Mouse (Mus musculus): ENCODE data around the gene Cop1. TPM values are rescaled to one million over a fixed set of nuclear protein-coding genes. Genes with fewer than 3 reads are reported as not detected.
"Not testable (repeated sequence)": the region's sequence is repeated elsewhere in the genome, so short reads cannot be mapped to it uniquely, and the experiment has no call there.

Cop1 gene
- 67.9 and 74.4 TPM in 2 replicates for polyA plus RNA-seq (2014; fragmentation: Nextera tagmentation; extraction: Ambion mirVana)

DNA sequence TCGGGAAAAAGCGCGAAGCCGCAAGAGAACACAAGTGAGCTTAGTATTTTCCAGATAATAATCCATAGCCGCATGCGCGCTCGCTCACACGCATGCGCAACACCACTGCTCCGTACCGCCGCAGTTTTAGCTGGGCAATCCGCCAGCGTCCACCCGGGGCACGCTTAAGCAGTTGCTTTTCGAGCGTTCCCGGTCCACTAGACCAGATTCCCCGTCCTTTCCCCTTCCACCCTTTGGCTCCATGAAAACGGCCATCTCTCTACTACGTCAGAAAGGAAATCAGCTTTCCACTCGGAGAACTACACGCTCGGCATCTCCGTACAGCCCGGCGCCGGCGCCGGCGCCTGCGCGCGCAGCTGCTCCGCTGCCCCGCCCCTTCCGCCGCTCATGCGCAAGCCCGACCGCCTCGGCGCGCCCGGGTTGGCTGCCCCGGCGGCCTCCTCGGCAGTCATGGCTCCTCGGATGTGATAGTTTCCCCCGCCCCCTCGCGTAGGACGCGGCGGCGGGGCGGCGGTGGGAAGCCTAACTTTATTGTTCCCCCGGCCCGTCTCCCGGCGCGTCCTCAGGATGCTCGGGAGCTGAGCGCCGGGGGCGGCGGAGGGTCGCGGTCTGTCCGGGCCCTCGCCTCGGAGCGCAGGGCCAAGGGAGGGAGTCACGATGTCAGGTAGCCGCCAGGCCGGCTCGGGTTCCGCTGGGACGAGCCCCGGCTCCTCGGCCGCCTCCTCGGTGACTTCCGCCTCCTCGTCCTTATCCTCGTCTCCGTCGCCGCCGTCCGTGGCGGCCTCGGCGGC is at the start of gene Cop1:
TSS of gene Cop1 (plus strand) at position 540 of the 791 bp plus-strand sequence.
- Histone ChIP-seq H3K4me1 (replicated peaks; ENCODE audit: control insufficient read depth, insufficient read depth, low read length) (peaks cover 24% of the 10 kb centered on the region), H3K9ac (peak within 1 kb of the TSS; percentile 74), H3K4me3 (replicated peaks; ENCODE audit: low read length) (peak within 1 kb of the TSS; percentile 56), H3K4me2 (replicated peaks) (peak within 1 kb of the TSS; percentile 76), H3K27ac (peak within 1 kb of the TSS; percentile 95)
- peak; percentile 97 for ATAC-seq (ENCODE audit: low FRiP score)
- H3K27me3 ChIP-seq (ENCODE audit: control insufficient read depth, insufficient read depth, low read length); H3K9me3 ChIP-seq (ENCODE audit: control insufficient read depth, low read length); H3K36me3 ChIP-seq (replicated peaks; ENCODE audit: control insufficient read depth, insufficient read depth): not testable (repeated sequence)
- DNase-seq (ENCODE audit: low spot score): peak; percentile 94
- under 1% methylated on average over 78 of the region's 97 CpGs for WGBS

DNA sequence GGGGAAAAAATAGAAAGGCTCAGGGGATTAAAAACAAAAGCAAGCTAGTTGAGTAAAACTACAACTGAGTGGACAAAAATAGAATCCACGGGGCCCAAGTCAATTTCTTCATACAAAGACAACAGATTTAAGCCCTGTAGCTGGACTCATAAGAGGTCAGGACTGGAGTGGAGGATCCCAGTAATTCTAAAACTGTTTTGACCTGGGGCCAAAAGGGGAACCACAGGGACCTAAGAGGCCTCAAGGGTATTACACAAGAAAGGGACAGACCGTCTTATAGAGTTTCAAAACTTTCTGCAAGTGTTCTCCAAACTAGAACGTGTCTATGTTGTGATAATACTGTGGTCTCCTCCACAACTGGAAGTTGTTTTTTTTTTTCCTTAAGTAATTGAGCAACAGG is 45.4 kb upstream of the Cop1 start:
- no peak for DNase-seq (ENCODE audit: low spot score)
- no peaks in the 10 kb centered on the region for H3K4me1 ChIP-seq (replicated peaks; ENCODE audit: control insufficient read depth, insufficient read depth, low read length)
- H3K9me3 ChIP-seq (ENCODE audit: control insufficient read depth, low read length): no peaks in the 10 kb centered on the region
- H3K27me3 ChIP-seq (ENCODE audit: control insufficient read depth, insufficient read depth, low read length): no peaks in the 10 kb centered on the region
- ATAC-seq (ENCODE audit: low FRiP score): no peak
- H3K9ac ChIP-seq: no peak overlapping the region
- H3K4me2 ChIP-seq (replicated peaks): no peak overlapping the region
- H3K27ac ChIP-seq: no peak overlapping the region
- WGBS: 70% methylated on average over 3 of the region's 3 CpGs
- no peak overlapping the region for H3K4me3 ChIP-seq (replicated peaks; ENCODE audit: low read length)
- H3K36me3 ChIP-seq (replicated peaks; ENCODE audit: control insufficient read depth, insufficient read depth): no peaks in the 10 kb centered on the region

DNA sequence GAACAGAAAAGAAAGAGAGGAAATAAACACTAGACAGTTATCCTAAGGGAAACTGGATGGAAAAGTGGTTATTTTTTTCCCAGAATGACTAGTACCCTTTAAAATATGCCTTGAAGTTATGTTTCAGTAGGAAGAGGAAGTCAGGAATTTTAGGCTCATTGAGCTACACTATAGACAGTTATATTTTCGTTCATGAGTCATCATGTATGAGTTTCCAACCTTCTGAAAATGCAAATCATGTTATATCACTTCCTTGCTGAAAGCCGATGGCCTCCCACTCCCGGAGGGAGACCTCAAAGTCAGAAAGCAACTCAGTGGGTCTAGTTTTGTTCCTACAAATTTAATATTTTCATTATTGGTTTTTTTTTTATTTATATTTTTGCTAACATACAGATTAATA is 33.5 kb upstream of the Cop1 start:
- Histone ChIP-seq H3K4me1 (replicated peaks; ENCODE audit: control insufficient read depth, insufficient read depth, low read length) (no peaks in the 10 kb centered on the region), H3K27me3 (ENCODE audit: control insufficient read depth, insufficient read depth, low read length) (no peaks in the 10 kb centered on the region), H3K9me3 (ENCODE audit: control insufficient read depth, low read length) (no peaks in the 10 kb centered on the region), H3K36me3 (replicated peaks; ENCODE audit: control insufficient read depth, insufficient read depth) (no peaks in the 10 kb centered on the region), H3K4me2 (replicated peaks) (no peak overlapping the region), H3K9ac (no peak overlapping the region), H3K27ac (no peak overlapping the region), H3K4me3 (replicated peaks; ENCODE audit: low read length) (no peak overlapping the region)
- DNase-seq (ENCODE audit: low spot score) (no peak), ATAC-seq (ENCODE audit: low FRiP score) (no peak)
- WGBS: 80% methylated on average over 3 of the region's 3 CpGs

DNA sequence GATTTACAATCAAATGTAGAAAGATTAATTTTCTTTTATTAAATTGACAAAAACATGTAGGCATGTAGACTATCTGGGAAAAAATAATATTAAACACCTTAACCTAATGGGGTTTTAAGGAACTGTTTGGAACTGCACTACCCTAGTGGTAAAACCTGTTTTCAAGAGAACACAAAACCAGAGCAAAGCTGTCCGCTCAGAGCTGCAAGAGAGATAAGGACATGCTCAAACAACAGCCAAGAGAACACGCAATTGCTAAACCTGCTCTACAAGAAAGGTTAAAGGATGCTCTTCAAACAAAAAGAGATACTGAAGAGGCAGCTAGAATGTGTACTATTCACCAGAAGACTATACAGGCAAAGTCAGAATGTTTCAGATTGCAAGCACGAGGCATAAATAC is 32.5 kb upstream of the Cop1 start:
- no peaks in the 10 kb centered on the region for H3K27me3 ChIP-seq (ENCODE audit: control insufficient read depth, insufficient read depth, low read length)
- H3K4me1 ChIP-seq (replicated peaks; ENCODE audit: control insufficient read depth, insufficient read depth, low read length): no peaks in the 10 kb centered on the region
- no peak overlapping the region for H3K4me3 ChIP-seq (replicated peaks; ENCODE audit: low read length)
- H3K9ac ChIP-seq: no peak overlapping the region
- H3K27ac ChIP-seq: no peak overlapping the region
- DNase-seq (ENCODE audit: low spot score) (no peak), ATAC-seq (ENCODE audit: low FRiP score) (no peak)
- no peak overlapping the region for H3K4me2 ChIP-seq (replicated peaks)
- 90% methylated on average over 3 of the region's 3 CpGs for WGBS
- H3K36me3 ChIP-seq (replicated peaks; ENCODE audit: control insufficient read depth, insufficient read depth): no peaks in the 10 kb centered on the region
- H3K9me3 ChIP-seq (ENCODE audit: control insufficient read depth, low read length): no peaks in the 10 kb centered on the region

DNA sequence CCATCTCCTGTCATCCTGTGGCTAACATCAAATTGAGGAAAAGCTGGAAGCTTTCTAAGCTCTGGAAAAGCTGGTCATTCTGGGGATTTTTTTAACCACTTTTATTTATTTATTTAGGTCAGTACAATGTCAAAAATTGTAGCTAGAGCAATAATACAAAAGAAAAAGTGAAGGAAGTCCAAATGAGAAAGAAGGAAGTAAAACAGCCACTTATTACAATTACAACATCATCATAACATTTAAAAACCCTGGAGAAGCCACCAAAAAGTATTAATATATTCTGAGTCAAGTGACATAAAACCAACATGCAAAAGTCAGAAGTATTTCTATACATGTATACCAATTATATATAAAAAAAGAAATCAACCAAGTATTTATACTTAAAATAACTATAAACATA is 30.9 kb upstream of the Cop1 start:
- ATAC-seq (ENCODE audit: low FRiP score): no peak
- Histone ChIP-seq H3K4me3 (replicated peaks; ENCODE audit: low read length) (no peak overlapping the region), H3K36me3 (replicated peaks; ENCODE audit: control insufficient read depth, insufficient read depth) (no peaks in the 10 kb centered on the region), H3K27me3 (ENCODE audit: control insufficient read depth, insufficient read depth, low read length) (no peaks in the 10 kb centered on the region), H3K9ac (no peak overlapping the region), H3K4me1 (replicated peaks; ENCODE audit: control insufficient read depth, insufficient read depth, low read length) (no peaks in the 10 kb centered on the region), H3K9me3 (ENCODE audit: control insufficient read depth, low read length) (no peaks in the 10 kb centered on the region), H3K4me2 (replicated peaks) (no peak overlapping the region), H3K27ac (no peak overlapping the region)
- no peak for DNase-seq (ENCODE audit: low spot score)

DNA sequence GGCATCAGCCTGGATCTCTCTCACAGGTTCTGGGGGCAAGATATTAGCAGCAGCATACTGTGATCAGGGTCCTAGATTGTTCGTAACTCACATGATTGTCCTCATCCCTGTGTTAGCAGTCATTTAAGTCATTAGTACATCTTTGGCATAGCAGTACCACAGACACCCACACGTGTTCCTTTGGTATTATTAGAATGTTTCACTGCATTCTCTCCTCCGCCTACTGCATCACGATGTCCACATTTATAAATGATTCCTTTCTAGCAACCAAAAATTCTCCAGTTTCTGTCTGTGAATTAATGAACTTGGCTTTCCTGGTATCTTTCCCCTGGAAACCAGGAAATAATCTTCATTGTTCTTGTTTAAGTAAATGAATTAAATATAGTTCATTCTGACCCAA is 20.4 kb upstream of the Cop1 start:
- Histone ChIP-seq H3K4me3 (replicated peaks; ENCODE audit: low read length) (no peak overlapping the region), H3K9me3 (ENCODE audit: control insufficient read depth, low read length) (no peaks in the 10 kb centered on the region), H3K4me1 (replicated peaks; ENCODE audit: control insufficient read depth, insufficient read depth, low read length) (no peaks in the 10 kb centered on the region), H3K27ac (no peak overlapping the region), H3K4me2 (replicated peaks) (no peak overlapping the region), H3K27me3 (ENCODE audit: control insufficient read depth, insufficient read depth, low read length) (no peaks in the 10 kb centered on the region), H3K9ac (no peak overlapping the region), H3K36me3 (replicated peaks; ENCODE audit: control insufficient read depth, insufficient read depth) (no peaks in the 10 kb centered on the region)
- ATAC-seq (ENCODE audit: low FRiP score) (no peak), DNase-seq (ENCODE audit: low spot score) (no peak)
- WGBS: 84% methylated on average over 4 of the region's 4 CpGs

DNA sequence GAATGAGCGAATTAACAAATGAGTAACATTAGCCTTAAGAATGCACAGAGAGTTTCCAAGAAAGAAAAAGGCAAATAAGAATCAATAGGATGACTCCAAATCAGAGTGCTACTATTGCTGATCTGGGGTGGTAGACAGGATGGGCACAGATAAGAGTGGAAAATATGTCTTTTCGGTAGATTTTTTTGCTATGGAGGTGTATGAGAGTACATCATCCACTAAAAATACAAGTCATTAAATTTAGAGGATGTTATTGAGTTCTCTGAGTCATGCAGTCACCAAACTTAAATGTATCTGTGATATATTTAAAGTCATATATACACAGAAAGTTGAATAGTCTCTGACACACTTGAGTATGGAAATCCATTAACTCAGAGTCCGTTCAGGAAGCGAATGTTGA is 14.7 kb upstream of the Cop1 start:
- Histone ChIP-seq H3K4me3 (replicated peaks; ENCODE audit: low read length) (no peak overlapping the region), H3K36me3 (replicated peaks; ENCODE audit: control insufficient read depth, insufficient read depth) (no peaks in the 10 kb centered on the region), H3K4me2 (replicated peaks) (no peak overlapping the region), H3K27me3 (ENCODE audit: control insufficient read depth, insufficient read depth, low read length) (no peaks in the 10 kb centered on the region), H3K9me3 (ENCODE audit: control insufficient read depth, low read length) (no peaks in the 10 kb centered on the region), H3K27ac (no peak overlapping the region), H3K9ac (no peak overlapping the region), H3K4me1 (replicated peaks; ENCODE audit: control insufficient read depth, insufficient read depth, low read length) (no peaks in the 10 kb centered on the region)
- no peak for ATAC-seq (ENCODE audit: low FRiP score)
- DNase-seq (ENCODE audit: low spot score): no peak
- WGBS: 92% methylated on average over 4 of the region's 4 CpGs

DNA sequence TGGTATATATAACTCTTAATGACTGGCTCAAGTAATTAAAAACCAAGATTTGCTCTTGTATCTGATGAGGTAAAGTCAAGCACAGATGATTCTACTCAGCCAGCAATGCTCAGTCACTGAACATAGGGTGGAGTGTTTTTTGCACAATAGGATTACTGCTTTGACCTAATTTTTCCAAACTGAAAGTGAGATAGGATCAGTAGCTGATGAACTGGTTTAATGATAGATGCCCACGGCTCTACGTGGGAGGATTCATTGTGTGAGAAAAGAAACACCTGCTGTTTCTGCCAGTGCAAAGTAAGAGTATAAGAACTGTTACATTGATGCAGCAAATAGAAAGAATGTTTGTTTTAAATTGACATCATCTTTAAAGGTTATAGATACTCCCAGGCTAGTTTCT is 10.1 kb upstream of the Cop1 start:
- ATAC-seq (ENCODE audit: low FRiP score) (no peak), DNase-seq (ENCODE audit: low spot score) (no peak)
- Histone ChIP-seq H3K27me3 (ENCODE audit: control insufficient read depth, insufficient read depth, low read length) (no peaks in the 10 kb centered on the region), H3K9ac (no peak overlapping the region), H3K9me3 (ENCODE audit: control insufficient read depth, low read length) (no peaks in the 10 kb centered on the region), H3K4me3 (replicated peaks; ENCODE audit: low read length) (no peak overlapping the region), H3K27ac (no peak overlapping the region), H3K36me3 (replicated peaks; ENCODE audit: control insufficient read depth, insufficient read depth) (no peaks in the 10 kb centered on the region), H3K4me2 (replicated peaks) (no peak overlapping the region), H3K4me1 (replicated peaks; ENCODE audit: control insufficient read depth, insufficient read depth, low read length) (no peaks in the 10 kb centered on the region)
- WGBS: 79% methylated on average over 2 of the region's 2 CpGs

DNA sequence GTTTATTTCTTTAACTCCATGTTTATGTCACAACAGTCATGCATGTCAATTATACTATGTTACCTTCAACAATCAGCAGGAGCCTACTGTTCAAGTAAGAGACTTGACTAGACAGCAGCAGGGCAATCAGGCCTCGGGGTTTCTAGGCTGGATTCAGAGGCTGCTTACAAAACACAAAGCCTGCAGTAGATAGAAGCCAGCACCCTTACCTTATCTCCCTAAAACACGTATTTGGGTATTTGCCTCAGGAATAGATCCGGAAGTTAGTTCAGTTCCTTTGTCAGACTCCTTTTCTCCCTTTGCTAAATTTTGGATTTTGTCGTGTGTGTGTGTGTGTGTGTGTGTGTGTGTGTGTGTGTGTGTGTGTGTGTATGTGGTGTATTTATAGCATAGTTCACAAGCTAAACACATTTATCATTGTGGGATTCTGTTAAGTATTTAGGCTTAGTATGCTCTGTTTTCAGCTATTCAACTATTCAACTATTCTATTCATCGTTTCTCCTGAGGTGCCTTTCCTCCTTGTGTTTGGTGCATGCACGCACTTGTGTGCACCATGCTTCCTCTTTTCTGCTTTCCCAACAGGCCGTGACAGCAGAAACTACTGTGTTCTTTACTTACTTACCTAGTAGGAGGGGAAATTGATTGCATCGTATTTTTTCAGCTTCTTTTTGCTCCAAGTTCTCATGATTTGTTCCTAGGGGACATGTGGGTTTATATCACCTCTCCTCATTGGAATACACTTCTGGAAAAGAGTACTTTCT is 6.9 kb upstream of the Cop1 start:
- Histone ChIP-seq H3K27ac (no peak overlapping the region), H3K36me3 (replicated peaks; ENCODE audit: control insufficient read depth, insufficient read depth) (no peaks in the 10 kb centered on the region), H3K4me3 (replicated peaks; ENCODE audit: low read length) (no peak overlapping the region), H3K9me3 (ENCODE audit: control insufficient read depth, low read length) (no peaks in the 10 kb centered on the region), H3K4me1 (replicated peaks; ENCODE audit: control insufficient read depth, insufficient read depth, low read length) (no peaks in the 10 kb centered on the region), H3K9ac (no peak overlapping the region), H3K4me2 (replicated peaks) (no peak overlapping the region), H3K27me3 (ENCODE audit: control insufficient read depth, insufficient read depth, low read length) (no peaks in the 10 kb centered on the region)
- DNase-seq (ENCODE audit: low spot score): no peak
- 75% methylated on average over 8 of the region's 8 CpGs for WGBS
- no peak for ATAC-seq (ENCODE audit: low FRiP score)

Data from hindbrain, embryonic 14.5 days (tissue).